Mouse (Mus musculus) subcutaneous adipose tissue, adult 2 months (tissue): ENCODE results near the gene Hmgn5. TPM values are rescaled to one million over a fixed set of nuclear protein-coding genes. Genes with fewer than 3 reads are reported as not detected.

Source experiments
- polyA plus RNA-seq: library from polyadenylated mRNA; depleted of rRNA; stranded (reverse); fragments of >200 nt; gene quantifications from 2 replicates; pipeline ENCODE4 v1.2.3, GENCODE M21; 2012; ENCODE audit warnings: low replicate concordance; rRNA removed

Hmgn5 gene
- polyA plus RNA-seq = 0.83 and 1.0 TPM in 2 replicates

GRCm38 (mm10) chrX:109013283-109013682 lies at the start of gene Hmgn5:
Gene Hmgn5, minus strand, starts transcription at chrX:109013404.

Other genes with a start within 250 kb of the Hmgn5 start
- gene Brwd3, start 179.0 kb downstream of the Hmgn5 start, polyA plus RNA-seq = 0.82 and 1.5 TPM in 2 replicates
- gene Sh3bgrl, start 82.0 kb upstream of the Hmgn5 start, polyA plus RNA-seq = 30.9 and 49.5 TPM in 2 replicates
- 0.10 TPM in 1 of 2 replicates, not detected in the other for gene Gm6377, start 183.4 kb upstream of the Hmgn5 start, polyA plus RNA-seq